Mouse (Mus musculus) hindbrain, embryonic 15.5 days (tissue): ENCODE measurements around the gene Xpnpep1. TPM values are rescaled to one million over a fixed set of nuclear protein-coding genes. Genes with fewer than 3 reads are reported as not detected.

ENCODE experiments used
- ATAC-seq: fragments of 200-750 bp; cut with Nextera tagmentation; 2 replicates; pipeline ENCODE4 v1.8.0; 2017; ENCODE audit warnings: low read depth, moderate number of reproducible peaks, moderate TSS enrichment; ENCODE audit not compliant: low FRiP score
- H3K27ac ChIP-seq: fragments of 300-500 bp; sonication (generic); replicated peaks from 2 replicates; pipeline ENCODE4 v1.5.1; 2015; ENCODE audit warnings: mild to moderate bottlenecking, inconsistent platforms
- H3K27me3 ChIP-seq: fragments of 300-500 bp; sonication (generic); 2 replicates; pipeline ENCODE4 v1.6.1; 2015; ENCODE audit warnings: control low read depth, inconsistent platforms
- H3K36me3 ChIP-seq: fragments of 300-500 bp; sonication (generic); 2 replicates; pipeline ENCODE4 v1.6.1; 2015; ENCODE audit warnings: control low read depth, inconsistent platforms
- H3K4me1 ChIP-seq: fragments of 300-500 bp; sonication (generic); replicated peaks from 2 replicates; pipeline ENCODE4 v1.6.1; 2015; ENCODE audit warnings: control low read depth, inconsistent platforms
- H3K4me2 ChIP-seq: fragments of 300-500 bp; sonication (generic); 2 replicates; pipeline ENCODE4 v1.6.1; 2015; ENCODE audit warnings: moderate library complexity, mild to moderate bottlenecking, inconsistent platforms
- H3K4me3 ChIP-seq: fragments of 300-500 bp; sonication (generic); 2 replicates; pipeline ENCODE4 v1.5.1; 2015; ENCODE audit warnings: mild to moderate bottlenecking, inconsistent platforms
- H3K9ac ChIP-seq: fragments of 300-500 bp; sonication (generic); 2 replicates; pipeline ENCODE4 v1.6.1; 2015; ENCODE audit warnings: inconsistent platforms
- H3K9me3 ChIP-seq: fragments of 300-500 bp; sonication (generic); 2 replicates; pipeline ENCODE4 v1.6.1; 2016; ENCODE audit warnings: control low read depth, inconsistent platforms
- WGBS: fragments of 180-500 bp; shearing (Covaris S2); methylation state at CpG from one replicate; pipeline ENCODE4 v1.1.7; 2015; 5-methylcytosine and 5-hydroxymethylcytosine counted together
- microRNA-seq: library from miRNA; unstranded; fragments of <30 nt; microRNA quantifications from one replicate; pipeline ENCODE4, GENCODE M21; 2016
- polyA plus RNA-seq: library from polyadenylated mRNA; unstranded; fragments of >200 nt; fragmentation: Nextera tagmentation; extraction: Ambion mirVana; gene quantifications from 2 replicates; pipeline ENCODE4 v1.2.1, GENCODE M21; 2015

The Xpnpep1 gene
- polyA plus RNA-seq, 1 experiment from 2014 or later, result 121 TPM

- no peak overlapping the region for H3K9ac ChIP-seq
- ATAC-seq, result no peak
- no peak overlapping the region for H3K4me2 ChIP-seq
- no peaks in the 10 kb centered on the region for H3K27me3 ChIP-seq
- no peaks in the 10 kb centered on the region for H3K9me3 ChIP-seq
- no peak overlapping the region for H3K4me3 ChIP-seq
- H3K36me3 ChIP-seq, result no peaks in the 10 kb centered on the region
- no peak overlapping the region for H3K27ac ChIP-seq
- no peaks in the 10 kb centered on the region for H3K4me1 ChIP-seq
- 38% methylated on average over 2 of the region's 2 CpGs for WGBS
Measured at GRCm38 (mm10) chr19:52904182-52904581, 135.8 kb downstream of the Xpnpep1 start.

- H3K4me2 ChIP-seq, result no peak overlapping the region
- WGBS, result 61% methylated on average over 5 of the region's 5 CpGs
Measured at GRCm38 (mm10) chr19:52891807-52892442, 148.1 kb downstream of the Xpnpep1 start.

More at GRCm38 (mm10) chr19:52891807-52892442, 148.1 kb downstream of the Xpnpep1 start:
- no peak for ATAC-seq
- Histone ChIP-seq H3K27me3 (no peaks in the 10 kb centered on the region), H3K9ac (no peak overlapping the region), H3K9me3 (no peaks in the 10 kb centered on the region), H3K36me3 (no peaks in the 10 kb centered on the region), H3K4me3 (no peak overlapping the region), H3K27ac (no peak overlapping the region), H3K4me1 (no peaks in the 10 kb centered on the region)

Small RNA genes within 50 kb of the gene (microRNA-seq; reads per million reads assigned to microRNA genes)
- gene Mir6407, result not detected

Other genes starting within 250 kb of the Xpnpep1 start
- 40.7 and 46.1 TPM in 2 replicates for gene Add3, start 100.2 kb upstream of the Xpnpep1 start, polyA plus RNA-seq